Mouse (Mus musculus) megakaryocyte, embryonic 14.5 days (primary cell): ENCODE data around the gene 4931429L15Rik. TPM values are rescaled to one million over a fixed set of nuclear protein-coding genes. Genes with fewer than 3 reads are reported as not detected.

Source experiments
- H3K27me3 ChIP-seq: replicated peaks from 2 replicates; pipeline ENCODE3; 2012; ENCODE audit warnings: inconsistent platforms
- H3K36me3 ChIP-seq: replicated peaks from 2 replicates; pipeline ENCODE3; 2012; ENCODE audit warnings: low read length, inconsistent platforms, mixed read lengths
- H3K4me1 ChIP-seq: 2 replicates; pipeline ENCODE4 v1.6.1; 2012; ENCODE audit warnings: inconsistent platforms
- H3K4me3 ChIP-seq: replicated peaks from 2 replicates; pipeline ENCODE3; 2012; ENCODE audit warnings: moderate library complexity, mild to moderate bottlenecking, inconsistent platforms
- H3K9me3 ChIP-seq: 2 replicates; pipeline ENCODE4 v1.6.1; 2012; ENCODE audit warnings: inconsistent platforms
- FLI1 ChIP-seq: IDR thresholded peaks from 2 replicates; pipeline ENCODE4 v1.6.1; 2012; ENCODE audit warnings: low read length, inconsistent platforms, mixed read lengths
- GATA1 ChIP-seq: IDR thresholded peaks from 3 replicates; pipeline ENCODE4 v1.6.1; 2012; ENCODE audit warnings: mixed read lengths, low read length, inconsistent platforms, borderline replicate concordance
- polyA plus RNA-seq: library from polyadenylated mRNA; stranded (reverse); fragments of >175 nt; gene quantifications from 2 replicates; pipeline ENCODE4 v1.2.3, GENCODE M21; 2012; ENCODE audit warnings: low replicate concordance; ENCODE audit not compliant: insufficient read depth

4931429L15Rik gene
- polyA plus RNA-seq, 1 experiment = not detected

- Histone ChIP-seq H3K36me3 (no peaks in the 10 kb centered on the region), H3K27me3 (peaks cover 45% of the 10 kb centered on the region), H3K9me3 (peaks cover 16% of the 10 kb centered on the region), H3K4me1 (peaks cover 9% of the 10 kb centered on the region; the same call in 1 of the 2 replicates), H3K4me3 (peak overlapping the region; percentile 66)
- TF ChIP-seq GATA1 (no peak), FLI1 (no peak)
These were observed 8.9 kb upstream of the 4931429L15Rik start for GRCm38 (mm10) chr9:46328572-46329249.

- TF ChIP-seq FLI1 = no peak
- TF ChIP-seq GATA1 = no peak
- no peak overlapping the region for H3K4me3 ChIP-seq
- peaks cover 47% of the 10 kb centered on the region for H3K27me3 ChIP-seq
- no peaks in the 10 kb centered on the region for H3K36me3 ChIP-seq
- H3K4me1 ChIP-seq = peaks cover 9% of the 10 kb centered on the region; the same call in 1 of the 2 replicates
- peaks cover 16% of the 10 kb centered on the region for H3K9me3 ChIP-seq
These were observed 8.2 kb upstream of the 4931429L15Rik start for GRCm38 (mm10) chr9:46327706-46328571.

GRCm38 (mm10) chr9:46326694-46327405 lies 7.1 kb upstream of the 4931429L15Rik start:
- Histone ChIP-seq H3K27me3 (peaks cover 51% of the 10 kb centered on the region), H3K4me3 (no peak overlapping the region), H3K9me3 (peaks cover 16% of the 10 kb centered on the region), H3K4me1 (peaks cover 9% of the 10 kb centered on the region; the same call in 1 of the 2 replicates), H3K36me3 (no peaks in the 10 kb centered on the region)
- no peak for TF ChIP-seq FLI1
- no peak for TF ChIP-seq GATA1

- TF ChIP-seq FLI1 (no peak), GATA1 (no peak)
- Histone ChIP-seq H3K9me3 (peaks cover 22% of the 10 kb centered on the region), H3K36me3 (no peaks in the 10 kb centered on the region), H3K4me3 (no peak overlapping the region), H3K4me1 (0 out of 2 replicates have a peak, but pooled peaks cover 3% of the 10 kb centered on the region), H3K27me3 (peaks cover 60% of the 10 kb centered on the region)
These were observed 675 bp upstream of the 4931429L15Rik start for GRCm38 (mm10) chr9:46320461-46320860.

GRCm38 (mm10) chr9:46317957-46318356 lies 1.8 kb downstream of the 4931429L15Rik start:
- Histone ChIP-seq H3K36me3 (no peaks in the 10 kb centered on the region), H3K27me3 (peaks cover 63% of the 10 kb centered on the region), H3K4me1 (peaks cover 9% of the 10 kb centered on the region; the same call in 1 of the 2 replicates), H3K4me3 (no peak overlapping the region), H3K9me3 (peaks cover 22% of the 10 kb centered on the region)
- TF ChIP-seq FLI1 = no peak
- no peak for TF ChIP-seq GATA1

GRCm38 (mm10) chr9:46316909-46317308 lies 2.9 kb downstream of the 4931429L15Rik start:
- H3K27me3 ChIP-seq = peaks cover 63% of the 10 kb centered on the region
- H3K9me3 ChIP-seq = peaks cover 22% of the 10 kb centered on the region
- H3K4me3 ChIP-seq = no peak overlapping the region
- TF ChIP-seq FLI1 (no peak), GATA1 (no peak)
- H3K4me1 ChIP-seq = peaks cover 9% of the 10 kb centered on the region; the same call in 1 of the 2 replicates
- H3K36me3 ChIP-seq = no peaks in the 10 kb centered on the region

GRCm38 (mm10) chr9:46316388-46316787 lies 3.4 kb downstream of the 4931429L15Rik start:
- H3K36me3 ChIP-seq = no peaks in the 10 kb centered on the region
- H3K4me1 ChIP-seq = peaks cover 9% of the 10 kb centered on the region; the same call in 1 of the 2 replicates
- H3K9me3 ChIP-seq = peaks cover 22% of the 10 kb centered on the region
- H3K27me3 ChIP-seq = peaks cover 63% of the 10 kb centered on the region
- TF ChIP-seq FLI1 (no peak), GATA1 (no peak)
- H3K4me3 ChIP-seq = no peak overlapping the region

GRCm38 (mm10) chr9:46315807-46316365 lies 3.9 kb downstream of the 4931429L15Rik start:
- peaks cover 66% of the 10 kb centered on the region for H3K27me3 ChIP-seq
- H3K4me1 ChIP-seq = peaks cover 9% of the 10 kb centered on the region; the same call in 1 of the 2 replicates
- H3K9me3 ChIP-seq = peaks cover 22% of the 10 kb centered on the region
- H3K4me3 ChIP-seq = no peak overlapping the region
- H3K36me3 ChIP-seq = no peaks in the 10 kb centered on the region
- no peak for TF ChIP-seq GATA1
- TF ChIP-seq FLI1 = no peak

- Histone ChIP-seq H3K4me3 (no peak overlapping the region), H3K36me3 (no peaks in the 10 kb centered on the region), H3K4me1 (peaks cover 12% of the 10 kb centered on the region), H3K9me3 (peaks cover 19% of the 10 kb centered on the region), H3K27me3 (peaks cover 69% of the 10 kb centered on the region)
- TF ChIP-seq FLI1 (no peak), GATA1 (no peak)
These were observed 4.9 kb downstream of the 4931429L15Rik start for GRCm38 (mm10) chr9:46314921-46315320.
